Mouse (Mus musculus) intestine, embryonic 14.5 days (tissue): Measurements from ENCODE around the gene Atrip. TPM values are rescaled to one million over a fixed set of nuclear protein-coding genes. Genes with fewer than 3 reads are reported as not detected.

Source experiments
- ATAC-seq: fragments of 200-750 bp; cut with Nextera tagmentation; replicated peaks from 2 replicates; pipeline ENCODE4 v1.8.0; 2017; ENCODE audit warnings: low read depth, moderate number of reproducible peaks, moderate TSS enrichment, moderate library complexity; ENCODE audit not compliant: low FRiP score, low TSS enrichment
- DNase-seq: peaks from one replicate; pipeline ENCODE4 v3.0.0-alpha.2; 2018; ENCODE audit warnings: low spot score
- H3K27ac ChIP-seq: fragments of 300-500 bp; sonication (generic); 2 replicates; pipeline ENCODE4 v1.5.1; 2014; ENCODE audit warnings: low read depth, mild to moderate bottlenecking, control low read depth
- H3K27me3 ChIP-seq: fragments of 300-500 bp; sonication (generic); replicated peaks from 2 replicates; pipeline ENCODE4 v1.6.1; 2014; ENCODE audit warnings: low read length, control low read depth; ENCODE audit not compliant: control insufficient read depth, insufficient read depth
- H3K36me3 ChIP-seq: fragments of 300-500 bp; sonication (generic); 2 replicates; pipeline ENCODE4 v1.6.1; 2014; ENCODE audit warnings: low read length, control low read depth; ENCODE audit not compliant: control insufficient read depth, insufficient read depth
- H3K4me1 ChIP-seq: fragments of 300-500 bp; sonication (generic); replicated peaks from 2 replicates; pipeline ENCODE4 v1.6.1; 2014; ENCODE audit warnings: low read length, control low read depth, mixed read lengths; ENCODE audit not compliant: control insufficient read depth, insufficient read depth
- H3K4me2 ChIP-seq: fragments of 300-500 bp; sonication (generic); 2 replicates; pipeline ENCODE4 v1.6.1; 2014; ENCODE audit warnings: low read length
- H3K4me3 ChIP-seq: fragments of 300-500 bp; sonication (generic); 2 replicates; pipeline ENCODE4 v1.5.1; 2014; ENCODE audit warnings: low read depth, low read length, control low read depth, mixed read lengths
- H3K9ac ChIP-seq: fragments of 300-500 bp; sonication (generic); 2 replicates; pipeline ENCODE4 v1.6.1; 2014; ENCODE audit warnings: mild to moderate bottlenecking, low read length
- H3K9me3 ChIP-seq: fragments of 300-500 bp; sonication (generic); 2 replicates; pipeline ENCODE4 v1.6.1; 2016; ENCODE audit warnings: low read length, control low read depth; ENCODE audit not compliant: control insufficient read depth
- WGBS: fragments of 180-500 bp; shearing (Covaris S2); extraction: QIAGEN DNeasy Blood & Tissue Kit; methylation state at CpG from one replicate; pipeline ENCODE4 v1.1.7; 2014; 5-methylcytosine and 5-hydroxymethylcytosine counted together
- polyA plus RNA-seq: library from polyadenylated mRNA; unstranded; fragments of >200 nt; fragmentation: Nextera tagmentation; extraction: Ambion mirVana; gene quantifications from 2 replicates; pipeline ENCODE4 v1.2.1, GENCODE M21; 2014

Gene Atrip
- 27.7 and 28.2 TPM in 2 replicates for polyA plus RNA-seq

DNA sequence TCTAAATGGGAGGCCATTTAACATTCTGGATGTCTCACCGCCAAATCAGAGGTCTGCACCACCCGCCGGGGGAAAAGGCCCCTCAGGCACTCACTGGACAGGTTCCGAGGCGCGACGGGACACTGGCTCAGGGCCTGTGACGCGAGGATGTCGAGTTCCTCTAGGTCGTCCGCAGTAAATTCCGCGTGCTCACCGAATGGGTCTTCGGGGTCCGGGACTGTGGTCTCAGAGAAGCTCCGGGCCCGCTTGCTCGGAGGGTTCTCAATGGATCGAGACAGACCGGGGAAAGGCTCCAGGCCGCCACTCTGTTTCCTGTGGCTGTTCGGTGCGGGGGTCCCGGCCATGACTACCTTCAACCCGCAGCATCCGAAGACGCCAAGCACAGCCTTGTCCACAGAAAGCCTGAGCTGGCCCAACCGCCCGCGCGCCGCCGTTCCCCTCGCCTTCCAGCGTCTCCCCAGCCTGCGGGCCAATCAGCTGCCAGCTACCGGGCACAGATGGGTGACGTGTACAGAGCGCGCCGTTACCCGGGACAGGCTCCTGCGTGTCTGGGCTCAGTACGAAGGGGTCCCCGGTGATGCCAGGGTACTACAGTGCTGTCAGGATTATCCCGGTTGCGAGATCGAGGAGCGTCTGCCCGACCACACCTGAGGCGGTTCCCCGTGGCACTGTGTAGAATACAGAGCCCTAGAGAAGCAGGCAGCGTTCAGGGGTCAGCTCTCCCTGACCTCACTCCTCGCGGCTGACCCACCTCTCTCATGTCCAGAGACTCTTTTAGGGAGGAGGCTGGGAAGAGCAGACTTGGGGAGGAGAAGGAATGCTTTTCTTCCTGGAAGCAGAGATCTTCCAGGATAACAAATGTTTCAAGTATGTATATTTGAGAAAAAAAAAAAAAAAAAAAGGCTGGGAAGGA, at the start of gene Atrip:
Gene Atrip (minus strand): TSS at position 464 of the 913 bp plus-strand sequence.
- H3K4me1 ChIP-seq, result peaks cover 12% of the 10 kb centered on the region
- H3K9me3 ChIP-seq, result no peaks in the 10 kb centered on the region
- H3K4me2 ChIP-seq, result peak within 1 kb of the TSS; percentile 74
- under 1% methylated on average over 57 of the region's 57 CpGs for WGBS
- H3K27ac ChIP-seq, result peak within 1 kb of the TSS; percentile 64; the same call in 1 of the 2 replicates
- peak within 1 kb of the TSS; percentile 80 for H3K9ac ChIP-seq
- DNase-seq (peak; percentile 96), ATAC-seq (peak; percentile 98)
- H3K36me3 ChIP-seq, result peaks cover 39% of the 10 kb centered on the region
- no peaks in the 10 kb centered on the region for H3K27me3 ChIP-seq
- H3K4me3 ChIP-seq, result peak within 1 kb of the TSS; percentile 88

DNA sequence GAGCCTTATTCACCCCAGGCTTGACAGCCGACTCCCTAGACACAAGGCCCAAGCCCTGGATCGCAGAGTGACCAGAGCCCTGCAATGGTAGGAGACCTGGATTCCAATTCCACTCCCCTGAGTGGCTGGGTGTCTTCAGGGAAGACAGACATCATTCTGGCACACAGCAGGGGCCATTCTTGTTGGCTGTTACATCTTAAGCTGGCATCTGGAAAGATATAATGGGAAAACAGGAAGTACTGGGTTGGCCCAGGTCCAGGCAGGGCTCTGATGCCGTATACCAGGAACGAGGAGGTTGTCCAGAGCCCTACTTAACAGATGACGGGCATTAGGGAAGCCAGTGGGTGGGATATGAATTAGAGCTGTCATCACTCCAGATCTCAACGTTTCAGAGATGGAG, 49.3 kb upstream of the Atrip start:
- ATAC-seq, result 0 out of 2 replicates have a peak, but pooled peaks have one; percentile 6
- Histone ChIP-seq H3K27me3 (no peaks in the 10 kb centered on the region), H3K36me3 (peaks cover 16% of the 10 kb centered on the region), H3K4me2 (no peak overlapping the region), H3K9ac (no peak overlapping the region), H3K9me3 (no peaks in the 10 kb centered on the region), H3K4me3 (no peak overlapping the region), H3K4me1 (no peaks in the 10 kb centered on the region), H3K27ac (no peak overlapping the region)
- peak; percentile 51 for DNase-seq
- WGBS, result 43% methylated on average over 6 of the region's 6 CpGs

DNA sequence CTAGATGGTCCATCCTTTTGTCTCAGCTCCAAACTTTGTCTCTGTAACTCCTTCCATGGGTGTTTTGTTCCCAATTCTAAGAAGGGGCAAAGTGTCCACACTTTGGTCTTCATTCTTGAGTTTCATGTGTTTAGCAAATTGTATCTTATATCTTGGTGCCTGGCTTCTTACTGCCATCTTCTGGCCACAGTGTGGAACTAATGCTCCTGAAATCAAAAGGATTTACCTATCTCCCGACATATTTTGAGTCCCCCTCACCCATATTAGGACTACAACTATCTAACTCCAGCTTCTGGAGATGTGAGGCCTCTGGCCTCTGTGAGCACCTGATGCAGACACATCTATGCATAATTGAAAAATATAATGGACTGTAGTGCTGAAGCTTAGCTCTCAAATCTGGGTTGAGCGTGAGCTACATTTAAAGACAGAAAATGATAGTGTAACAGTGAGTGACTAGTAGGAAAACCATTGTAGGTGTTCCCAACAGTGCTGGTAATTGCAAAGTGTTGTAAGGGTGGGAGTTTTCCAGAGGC, 48.7 kb upstream of the Atrip start:
- H3K4me3 ChIP-seq, result no peak overlapping the region
- DNase-seq, result peak; percentile 63
- H3K9me3 ChIP-seq, result no peaks in the 10 kb centered on the region
- H3K9ac ChIP-seq, result no peak overlapping the region
- 47% methylated on average over 2 of the region's 2 CpGs for WGBS
- H3K4me1 ChIP-seq, result no peaks in the 10 kb centered on the region
- ATAC-seq, result no peak
- H3K4me2 ChIP-seq, result no peak overlapping the region
- no peak overlapping the region for H3K27ac ChIP-seq
- H3K36me3 ChIP-seq, result peaks cover 22% of the 10 kb centered on the region
- H3K27me3 ChIP-seq, result no peaks in the 10 kb centered on the region

DNA sequence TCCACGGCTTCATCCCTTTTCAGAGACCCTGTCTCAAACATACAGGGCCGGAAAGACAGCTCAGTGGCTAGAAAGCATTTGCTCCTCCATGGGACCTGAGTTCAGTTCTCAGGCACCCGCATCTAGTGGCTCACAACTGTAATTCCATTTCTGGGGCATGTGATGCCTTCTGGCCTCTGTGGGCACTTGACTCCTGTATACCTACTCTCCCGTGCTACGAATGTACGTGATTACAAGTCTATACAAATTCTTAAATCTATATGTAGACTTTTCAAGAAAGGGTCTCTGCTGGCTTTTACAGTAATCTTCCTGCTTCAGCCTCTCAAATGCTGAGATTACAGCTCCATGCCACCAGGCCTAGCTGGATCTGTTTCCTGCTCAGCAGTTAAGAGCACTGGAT, 47.0 kb upstream of the Atrip start:
- ATAC-seq (no peak), DNase-seq (peak; percentile 50)
- H3K9ac ChIP-seq, result no peak overlapping the region
- H3K27me3 ChIP-seq, result no peaks in the 10 kb centered on the region
- H3K27ac ChIP-seq, result no peak overlapping the region
- peaks cover 39% of the 10 kb centered on the region for H3K36me3 ChIP-seq
- no peaks in the 10 kb centered on the region for H3K4me1 ChIP-seq
- 89% methylated on average over 6 of the region's 6 CpGs for WGBS
- H3K4me3 ChIP-seq, result no peak overlapping the region
- no peaks in the 10 kb centered on the region for H3K9me3 ChIP-seq
- H3K4me2 ChIP-seq, result no peak overlapping the region

DNA sequence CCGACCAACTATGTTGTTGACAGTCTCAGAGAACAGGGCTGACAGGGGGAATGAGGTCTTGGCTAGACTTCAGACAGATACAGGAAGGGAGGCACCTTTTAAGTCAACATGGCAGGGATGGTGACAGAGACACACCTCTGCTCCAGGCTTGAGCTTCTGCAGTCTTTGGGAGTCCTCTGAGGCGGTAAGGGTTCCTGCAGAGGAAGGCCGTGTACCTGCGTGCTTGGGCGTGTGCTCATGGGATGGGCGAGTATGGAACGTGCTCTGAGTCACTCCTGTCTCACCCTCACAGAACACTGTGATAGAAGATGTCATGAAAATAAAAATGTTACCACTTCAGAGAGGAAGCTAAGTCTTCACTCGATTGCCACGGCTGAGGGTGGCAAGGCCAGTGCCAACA, 45.6 kb upstream of the Atrip start:
- H3K9me3 ChIP-seq, result no peaks in the 10 kb centered on the region
- H3K4me3 ChIP-seq, result no peak overlapping the region
- no peaks in the 10 kb centered on the region for H3K4me1 ChIP-seq
- H3K27ac ChIP-seq, result no peak overlapping the region
- H3K4me2 ChIP-seq, result no peak overlapping the region
- ATAC-seq (no peak), DNase-seq (peak; percentile 47)
- H3K36me3 ChIP-seq, result peaks cover 53% of the 10 kb centered on the region
- H3K9ac ChIP-seq, result no peak overlapping the region
- WGBS, result 87% methylated on average over 9 of the region's 9 CpGs
- H3K27me3 ChIP-seq, result no peaks in the 10 kb centered on the region

DNA sequence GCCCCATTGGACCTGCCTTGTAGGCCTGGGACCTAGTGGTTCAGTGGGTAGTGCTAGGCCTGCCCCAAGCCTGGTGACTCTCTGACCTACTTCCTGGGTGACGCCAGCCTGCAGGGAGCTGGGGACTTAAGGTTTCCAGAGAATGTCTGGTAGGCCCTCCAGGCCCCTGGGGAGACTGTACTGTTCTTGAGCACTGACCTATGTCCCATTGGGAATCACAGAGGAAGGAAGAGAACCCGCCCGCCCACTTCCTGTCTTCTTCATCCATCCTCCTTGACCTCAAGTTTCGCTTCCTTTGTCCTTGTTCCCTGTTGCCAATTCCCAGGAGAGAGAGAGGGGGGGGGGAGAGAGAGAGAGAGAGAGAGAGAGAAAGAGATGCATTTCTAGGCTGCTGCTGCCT, 44.2 kb upstream of the Atrip start:
- H3K4me3 ChIP-seq, result no peak overlapping the region
- no peaks in the 10 kb centered on the region for H3K27me3 ChIP-seq
- no peaks in the 10 kb centered on the region for H3K9me3 ChIP-seq
- no peak for DNase-seq
- no peak overlapping the region for H3K4me2 ChIP-seq
- peaks cover 65% of the 10 kb centered on the region for H3K36me3 ChIP-seq
- H3K9ac ChIP-seq, result no peak overlapping the region
- H3K4me1 ChIP-seq, result no peaks in the 10 kb centered on the region
- H3K27ac ChIP-seq, result no peak overlapping the region
- WGBS, result 85% methylated on average over 4 of the region's 4 CpGs
- no peak for ATAC-seq

DNA sequence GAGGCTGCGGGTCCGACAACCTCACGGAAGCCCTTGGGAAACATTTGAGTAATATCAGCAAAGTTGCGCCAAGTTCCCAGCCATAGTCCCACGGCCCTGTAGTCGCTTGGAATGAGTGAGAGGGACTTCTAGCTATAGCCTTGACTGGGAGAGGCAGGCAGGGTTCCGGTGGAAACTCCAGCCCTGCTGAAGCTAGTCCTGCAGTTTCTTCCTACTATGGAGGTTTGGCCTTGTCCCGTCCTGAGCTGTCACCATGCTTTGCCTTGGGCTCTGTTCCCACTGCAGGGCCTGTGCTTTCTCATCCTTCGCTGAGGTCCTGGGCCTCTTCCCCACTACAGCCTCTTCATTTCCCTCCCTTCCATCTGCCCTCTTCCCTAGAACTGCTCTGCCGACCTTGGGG, 42.3 kb upstream of the Atrip start:
- Histone ChIP-seq H3K4me2 (no peak overlapping the region), H3K27ac (no peak overlapping the region), H3K4me3 (no peak overlapping the region), H3K9ac (no peak overlapping the region), H3K27me3 (no peaks in the 10 kb centered on the region), H3K9me3 (no peaks in the 10 kb centered on the region), H3K36me3 (peaks cover 84% of the 10 kb centered on the region), H3K4me1 (no peaks in the 10 kb centered on the region)
- ATAC-seq, result no peak
- DNase-seq, result no peak
- WGBS, result 87% methylated on average over 10 of the region's 10 CpGs

DNA sequence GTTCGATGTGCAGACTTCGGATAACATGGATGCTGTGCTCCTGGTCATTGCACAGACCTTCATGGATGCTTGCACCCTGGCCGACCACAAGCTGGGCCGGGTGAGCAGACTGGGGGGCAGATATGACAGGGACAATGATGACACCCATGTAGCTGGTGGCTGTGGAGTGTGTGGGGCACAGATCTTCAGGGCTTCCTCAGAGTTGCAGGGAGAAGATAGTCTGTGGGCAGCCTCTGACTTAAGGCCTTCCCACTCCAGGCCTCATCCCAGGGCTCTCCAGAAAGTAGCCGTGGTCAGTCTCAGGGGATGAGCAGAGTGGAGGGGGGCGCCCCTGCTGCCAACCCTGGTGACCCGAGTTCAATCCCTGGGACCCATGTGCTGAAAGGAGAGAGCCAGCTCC, 40.9 kb upstream of the Atrip start:
- DNase-seq, result no peak
- H3K36me3 ChIP-seq, result peaks cover 97% of the 10 kb centered on the region
- no peak overlapping the region for H3K4me3 ChIP-seq
- H3K9ac ChIP-seq, result no peak overlapping the region
- WGBS, result 84% methylated on average over 7 of the region's 7 CpGs
- no peak for ATAC-seq
- H3K9me3 ChIP-seq, result no peaks in the 10 kb centered on the region
- H3K27me3 ChIP-seq, result no peaks in the 10 kb centered on the region
- no peak overlapping the region for H3K4me2 ChIP-seq
- H3K4me1 ChIP-seq, result no peaks in the 10 kb centered on the region
- no peak overlapping the region for H3K27ac ChIP-seq
